Mouse (Mus musculus): Measurements from ENCODE around the gene Osbpl7. TPM values are rescaled to one million over a fixed set of nuclear protein-coding genes. Genes with fewer than 3 reads are reported as not detected.

Osbpl7 gene
- polyA plus RNA-seq, 1 experiment from 2014 or later: 7.8 TPM

DNA sequence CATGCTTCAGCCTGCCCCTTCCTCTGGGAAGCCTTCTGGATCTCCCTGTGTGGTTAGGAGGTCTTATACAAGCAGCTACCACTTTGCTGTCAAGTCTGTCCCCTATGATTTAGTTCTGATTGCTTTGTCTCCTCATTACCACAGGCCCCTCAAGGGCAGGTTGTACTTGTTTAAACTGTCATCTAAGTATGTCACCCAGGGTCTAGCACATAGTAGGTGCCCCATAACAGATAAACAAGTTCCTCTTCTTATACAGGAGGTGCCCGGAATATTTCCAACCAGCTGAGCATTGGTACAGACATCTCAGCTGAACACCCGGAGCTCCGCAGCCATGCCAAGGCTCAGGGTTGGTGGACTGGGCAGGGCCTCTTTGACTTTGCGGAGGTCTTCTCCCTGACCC is 17.9 kb upstream of the Osbpl7 start:
- no peak overlapping the region for H3K9ac ChIP-seq (replicated peaks; ENCODE audit: low read length)
- 91% methylated on average over 4 of the region's 4 CpGs for WGBS
- no peak for DNase-seq
- peaks cover 10% of the 10 kb centered on the region for H3K4me1 ChIP-seq (ENCODE audit: control insufficient read depth, insufficient read depth, low read length)
- no peak overlapping the region for H3K27ac ChIP-seq (replicated peaks; ENCODE audit: low read depth, low read length)
- H3K36me3 ChIP-seq (ENCODE audit: control insufficient read depth, insufficient read depth, low read length): no peaks in the 10 kb centered on the region
- H3K4me3 ChIP-seq (replicated peaks; ENCODE audit: low read depth, low read length): no peak overlapping the region
- no peaks in the 10 kb centered on the region for H3K27me3 ChIP-seq (ENCODE audit: control insufficient read depth, insufficient read depth, low read length)
- no peaks in the 10 kb centered on the region for H3K9me3 ChIP-seq (ENCODE audit: control insufficient read depth, low read length)
- ATAC-seq (ENCODE audit: low FRiP score, low TSS enrichment): no peak
- H3K4me2 ChIP-seq (ENCODE audit: low read length): no peak overlapping the region

DNA sequence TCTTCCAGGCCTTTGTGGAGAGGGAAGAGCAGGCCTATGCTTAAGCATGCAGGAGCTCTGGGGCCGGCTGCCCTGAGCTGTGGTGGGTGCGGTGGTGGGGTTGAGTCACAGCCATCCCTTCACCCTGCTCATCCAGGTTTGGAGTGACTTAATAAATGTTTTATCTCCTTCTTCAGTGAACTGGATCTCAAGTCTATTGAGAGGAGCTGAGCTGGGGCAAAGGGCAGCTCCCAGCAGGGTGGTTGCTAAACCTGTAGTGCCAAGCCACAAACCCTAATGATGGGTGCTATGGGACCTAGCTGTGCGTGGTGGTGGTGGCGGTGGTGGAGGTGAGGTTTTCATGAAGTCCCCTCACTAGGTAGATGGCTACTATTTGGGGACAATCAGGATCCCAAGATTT is 16.6 kb upstream of the Osbpl7 start:
- ATAC-seq (ENCODE audit: low FRiP score, low TSS enrichment) (no peak), DNase-seq (no peak)
- 91% methylated on average over 4 of the region's 4 CpGs for WGBS
- no peak overlapping the region for H3K4me3 ChIP-seq (replicated peaks; ENCODE audit: low read depth, low read length)
- peaks cover 10% of the 10 kb centered on the region for H3K4me1 ChIP-seq (ENCODE audit: control insufficient read depth, insufficient read depth, low read length)
- H3K27me3 ChIP-seq (ENCODE audit: control insufficient read depth, insufficient read depth, low read length): no peaks in the 10 kb centered on the region
- no peak overlapping the region for H3K4me2 ChIP-seq (ENCODE audit: low read length)
- no peaks in the 10 kb centered on the region for H3K36me3 ChIP-seq (ENCODE audit: control insufficient read depth, insufficient read depth, low read length)
- H3K27ac ChIP-seq (replicated peaks; ENCODE audit: low read depth, low read length): no peak overlapping the region
- H3K9me3 ChIP-seq (ENCODE audit: control insufficient read depth, low read length): no peaks in the 10 kb centered on the region
- H3K9ac ChIP-seq (replicated peaks; ENCODE audit: low read length): no peak overlapping the region

DNA sequence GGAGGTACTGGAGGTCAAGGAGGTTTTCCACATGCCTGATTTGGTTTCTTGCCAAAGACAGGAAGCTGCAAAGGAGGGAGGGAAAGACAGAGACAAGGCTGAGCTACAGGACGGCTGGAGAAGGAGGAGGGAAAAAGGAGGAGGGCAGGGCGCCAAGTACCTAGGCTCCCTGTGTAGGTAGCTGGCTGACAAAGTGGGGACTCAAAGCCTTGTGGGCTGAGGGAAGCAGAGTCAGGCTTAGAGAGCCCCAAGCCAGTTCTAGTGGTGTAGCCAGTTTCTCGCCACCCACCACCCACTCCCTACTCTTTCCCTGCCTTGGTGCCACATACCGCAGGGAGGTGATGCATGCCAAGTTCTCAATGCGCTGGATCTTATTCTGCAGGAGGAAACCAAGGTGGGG is 14.3 kb upstream of the Osbpl7 start:
- H3K27me3 ChIP-seq (ENCODE audit: control insufficient read depth, insufficient read depth, low read length): no peaks in the 10 kb centered on the region
- WGBS: 83% methylated on average over 5 of the region's 5 CpGs

DNA sequence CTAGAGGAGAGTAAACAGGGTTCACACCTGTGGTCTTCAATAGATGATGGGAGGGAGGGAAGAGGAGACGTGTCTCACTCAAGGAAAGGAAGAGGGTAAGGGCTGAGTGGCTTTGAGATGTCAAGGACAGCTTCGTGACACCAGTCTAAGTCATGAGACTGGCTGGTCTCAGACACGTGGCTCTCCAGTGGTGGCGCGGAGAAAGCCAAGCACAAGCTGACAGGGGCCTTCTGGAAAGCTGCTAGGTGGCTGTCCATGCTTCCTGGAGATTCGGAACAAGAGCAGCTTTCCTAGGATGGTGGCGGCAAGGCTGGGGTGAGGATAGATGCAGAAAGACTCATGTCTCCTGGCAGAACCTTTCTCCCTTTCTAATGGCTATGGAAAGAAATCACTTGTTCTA is 11.5 kb upstream of the Osbpl7 start:
- no peak overlapping the region for H3K9ac ChIP-seq (replicated peaks; ENCODE audit: low read length)
- H3K27me3 ChIP-seq (ENCODE audit: control insufficient read depth, insufficient read depth, low read length): no peaks in the 10 kb centered on the region
- no peaks in the 10 kb centered on the region for H3K36me3 ChIP-seq (ENCODE audit: control insufficient read depth, insufficient read depth, low read length)
- no peak for ATAC-seq (ENCODE audit: low FRiP score, low TSS enrichment)
- H3K9me3 ChIP-seq (ENCODE audit: control insufficient read depth, low read length): no peaks in the 10 kb centered on the region
- DNase-seq: no peak
- WGBS: 66% methylated on average over 7 of the region's 7 CpGs
- H3K4me3 ChIP-seq (replicated peaks; ENCODE audit: low read depth, low read length): no peak overlapping the region
- no peak overlapping the region for H3K4me2 ChIP-seq (ENCODE audit: low read length)
- peaks cover 13% of the 10 kb centered on the region; the same call in 1 of the 2 replicates for H3K4me1 ChIP-seq (ENCODE audit: control insufficient read depth, insufficient read depth, low read length)
- H3K27ac ChIP-seq (replicated peaks; ENCODE audit: low read depth, low read length): no peak overlapping the region

More for the DNA sequence above, 14.3 kb upstream of the Osbpl7 start:
- DNase-seq (no peak), ATAC-seq (ENCODE audit: low FRiP score, low TSS enrichment) (no peak)
- Histone ChIP-seq H3K9ac (replicated peaks; ENCODE audit: low read length) (no peak overlapping the region), H3K27ac (replicated peaks; ENCODE audit: low read depth, low read length) (no peak overlapping the region), H3K4me3 (replicated peaks; ENCODE audit: low read depth, low read length) (no peak overlapping the region), H3K4me1 (ENCODE audit: control insufficient read depth, insufficient read depth, low read length) (peaks cover 4% of the 10 kb centered on the region; the same call in 1 of the 2 replicates), H3K4me2 (ENCODE audit: low read length) (no peak overlapping the region), H3K36me3 (ENCODE audit: control insufficient read depth, insufficient read depth, low read length) (no peaks in the 10 kb centered on the region), H3K9me3 (ENCODE audit: control insufficient read depth, low read length) (no peaks in the 10 kb centered on the region)

DNA sequence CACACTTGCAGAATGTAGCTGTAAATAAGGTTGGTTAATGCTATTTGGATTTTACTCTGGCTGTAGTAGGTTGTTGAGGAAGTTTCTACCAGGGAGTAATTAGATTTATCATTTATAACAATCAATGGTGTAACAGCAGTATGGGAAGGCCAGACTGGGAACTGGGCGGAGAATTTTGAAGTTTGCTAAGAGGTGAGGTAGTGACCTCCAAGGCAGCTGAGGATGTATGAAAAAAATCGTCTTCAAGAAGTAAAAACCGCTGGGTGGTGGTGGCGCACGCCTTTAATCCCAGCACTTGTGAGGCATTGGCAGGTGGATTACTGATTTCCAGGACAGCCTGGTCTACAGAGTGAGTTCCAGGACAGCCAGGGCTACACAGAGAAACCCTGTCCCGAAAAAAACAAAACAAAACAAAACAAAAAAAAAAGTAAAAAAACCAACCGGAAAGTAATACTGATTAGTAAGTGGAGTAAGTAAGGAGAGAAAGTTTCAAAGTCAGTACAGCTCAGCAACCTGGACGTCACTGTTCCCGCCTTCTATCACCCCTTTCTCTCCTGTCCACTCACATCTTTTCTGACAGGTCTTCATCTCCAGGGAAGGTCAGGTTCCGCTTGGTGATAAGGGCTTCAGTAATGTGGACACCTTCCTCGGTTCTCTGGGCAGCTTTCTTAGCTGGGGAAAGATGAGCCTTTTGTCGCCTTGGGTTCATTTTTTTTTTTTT is 10.0 kb upstream of the Osbpl7 start:
- no peak for DNase-seq
- WGBS: 50% methylated on average over 12 of the region's 12 CpGs
- 0 out of 2 replicates have a peak overlapping the region, but pooled peaks have one; percentile 45 for H3K9ac ChIP-seq (replicated peaks; ENCODE audit: low read length)
- H3K4me2 ChIP-seq (ENCODE audit: low read length): peak overlapping the region; percentile 78
- no peaks in the 10 kb centered on the region for H3K9me3 ChIP-seq (ENCODE audit: control insufficient read depth, low read length)
- no peaks in the 10 kb centered on the region for H3K27me3 ChIP-seq (ENCODE audit: control insufficient read depth, insufficient read depth, low read length)
- H3K4me3 ChIP-seq (replicated peaks; ENCODE audit: low read depth, low read length): peak overlapping the region; percentile 63
- peaks cover 13% of the 10 kb centered on the region; the same call in 1 of the 2 replicates for H3K4me1 ChIP-seq (ENCODE audit: control insufficient read depth, insufficient read depth, low read length)
- H3K36me3 ChIP-seq (ENCODE audit: control insufficient read depth, insufficient read depth, low read length): 0 out of 2 replicates have a peak, but pooled peaks cover 6% of the 10 kb centered on the region
- peak overlapping the region; percentile 52; the same call in 1 of the 2 replicates for H3K27ac ChIP-seq (replicated peaks; ENCODE audit: low read depth, low read length)
- ATAC-seq (ENCODE audit: low FRiP score, low TSS enrichment): no peak

DNA sequence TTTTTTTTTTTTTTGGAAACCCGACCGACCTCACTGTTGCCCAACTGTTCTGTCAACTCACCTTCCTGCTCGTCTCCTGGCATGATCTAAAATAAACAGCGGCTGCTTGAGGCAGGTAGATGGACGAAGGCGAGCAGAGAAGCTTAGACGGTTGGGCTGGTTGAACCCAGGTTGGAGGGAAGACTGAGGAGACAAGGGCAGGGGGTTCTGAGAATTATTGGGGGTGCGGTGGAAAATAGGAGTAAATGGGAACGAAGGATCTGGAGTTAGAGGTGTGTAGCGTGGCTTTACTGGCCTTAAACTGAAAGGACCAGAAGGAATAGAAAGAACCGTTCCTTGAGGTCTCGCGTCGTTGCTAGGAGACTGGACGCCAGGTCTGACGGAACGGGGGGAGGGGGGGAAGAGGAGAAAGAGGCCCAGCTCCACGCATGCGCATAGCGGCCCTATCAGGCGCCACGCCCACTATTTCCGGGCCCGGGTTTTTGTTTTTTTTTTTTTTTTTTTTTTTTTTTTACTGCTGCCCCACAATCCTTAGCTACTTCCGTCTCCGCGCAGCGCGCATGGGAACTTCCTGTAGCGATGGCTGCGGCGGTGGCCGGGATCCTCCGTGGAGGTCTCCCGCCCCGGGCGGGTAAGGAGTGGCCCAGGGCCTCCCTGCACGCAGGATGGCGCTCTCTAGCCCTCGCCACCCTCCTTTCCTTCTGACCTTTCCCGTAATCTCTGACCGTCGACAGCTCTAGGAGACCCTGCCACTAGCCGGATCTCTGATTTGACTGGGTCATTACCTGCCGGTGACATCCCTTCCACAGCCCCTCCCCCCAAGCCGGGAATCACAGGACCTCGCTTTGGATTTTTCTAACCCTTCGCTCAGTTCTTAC is 9.2 kb upstream of the Osbpl7 start, which contains the start of the genes Lrrc46 and Mrpl10:
Lrrc46 (minus strand) TSS at position 386 of the 878 bp plus-strand sequence.
Mrpl10 (plus strand) TSS at position 539 of the 878 bp plus-strand sequence.
- Histone ChIP-seq H3K9ac (replicated peaks; ENCODE audit: low read length) (peak within 1 kb of the TSS; percentile 84), H3K27ac (replicated peaks; ENCODE audit: low read depth, low read length) (peak within 1 kb of the TSS; percentile 84), H3K4me1 (ENCODE audit: control insufficient read depth, insufficient read depth, low read length) (peaks cover 13% of the 10 kb centered on the region; the same call in 1 of the 2 replicates), H3K4me2 (ENCODE audit: low read length) (peak within 1 kb of the TSS; percentile 83), H3K4me3 (replicated peaks; ENCODE audit: low read depth, low read length) (peak within 1 kb of the TSS; percentile 63), H3K9me3 (ENCODE audit: control insufficient read depth, low read length) (no peaks in the 10 kb centered on the region), H3K27me3 (ENCODE audit: control insufficient read depth, insufficient read depth, low read length) (no peaks in the 10 kb centered on the region), H3K36me3 (ENCODE audit: control insufficient read depth, insufficient read depth, low read length) (0 out of 2 replicates have a peak, but pooled peaks cover 6% of the 10 kb centered on the region)
- peak; percentile 99 for DNase-seq
- under 1% methylated on average over 48 of the region's 48 CpGs for WGBS
- peak; percentile 90 for ATAC-seq (ENCODE audit: low FRiP score, low TSS enrichment)

DNA sequence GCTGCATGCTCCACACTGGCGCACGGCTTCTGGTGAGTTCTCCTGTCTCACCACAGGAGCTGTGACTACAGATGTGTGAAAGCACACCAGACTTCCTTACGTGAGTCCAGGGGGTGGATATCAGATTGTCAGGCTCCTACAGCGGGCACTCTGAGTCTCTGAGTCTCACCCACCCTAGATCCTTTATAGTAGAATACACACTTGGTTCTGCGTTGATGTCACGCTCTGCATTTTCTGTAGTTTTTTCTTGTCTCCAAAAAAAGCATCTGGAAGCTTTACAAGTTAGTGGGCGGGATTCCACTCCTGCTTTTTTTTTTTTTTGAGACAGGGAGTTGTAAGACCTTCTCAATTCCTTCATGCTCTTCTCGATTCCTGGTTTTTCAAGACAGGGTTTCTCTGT is 5.5 kb upstream of the Osbpl7 start:
- no peak for DNase-seq
- H3K4me1 ChIP-seq (ENCODE audit: control insufficient read depth, insufficient read depth, low read length): peaks cover 13% of the 10 kb centered on the region; the same call in 1 of the 2 replicates
- H3K9ac ChIP-seq (replicated peaks; ENCODE audit: low read length): no peak overlapping the region
- no peak for ATAC-seq (ENCODE audit: low FRiP score, low TSS enrichment)
- WGBS: 97% methylated on average over 8 of the region's 8 CpGs
- H3K27me3 ChIP-seq (ENCODE audit: control insufficient read depth, insufficient read depth, low read length): no peaks in the 10 kb centered on the region
- H3K9me3 ChIP-seq (ENCODE audit: control insufficient read depth, low read length): no peaks in the 10 kb centered on the region
- H3K27ac ChIP-seq (replicated peaks; ENCODE audit: low read depth, low read length): no peak overlapping the region
- no peak overlapping the region for H3K4me2 ChIP-seq (ENCODE audit: low read length)
- H3K4me3 ChIP-seq (replicated peaks; ENCODE audit: low read depth, low read length): no peak overlapping the region
- H3K36me3 ChIP-seq (ENCODE audit: control insufficient read depth, insufficient read depth, low read length): peaks cover 26% of the 10 kb centered on the region

DNA sequence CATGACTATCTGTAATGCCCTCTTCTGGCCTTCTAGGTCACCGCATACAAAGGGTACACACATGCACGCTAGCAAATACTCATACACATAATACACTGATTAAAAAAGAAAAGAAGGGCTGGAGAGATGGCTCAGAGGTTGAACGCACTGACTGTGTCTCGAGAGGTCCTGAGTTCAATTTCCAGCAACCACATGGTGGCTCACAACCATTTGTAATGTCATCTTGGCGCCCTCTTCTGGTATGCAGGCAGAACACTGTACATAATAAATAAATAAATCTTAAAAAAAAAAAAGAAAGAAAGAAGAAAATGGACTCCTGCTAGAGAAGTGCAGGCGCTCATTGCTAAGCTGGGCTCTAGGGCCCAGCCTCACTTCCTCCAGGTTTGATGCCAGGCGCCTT is 4.6 kb upstream of the Osbpl7 start:
- peaks cover 26% of the 10 kb centered on the region for H3K36me3 ChIP-seq (ENCODE audit: control insufficient read depth, insufficient read depth, low read length)
- no peak for DNase-seq
- ATAC-seq (ENCODE audit: low FRiP score, low TSS enrichment): no peak
- no peaks in the 10 kb centered on the region for H3K9me3 ChIP-seq (ENCODE audit: control insufficient read depth, low read length)
- no peak overlapping the region for H3K4me2 ChIP-seq (ENCODE audit: low read length)
- no peaks in the 10 kb centered on the region for H3K27me3 ChIP-seq (ENCODE audit: control insufficient read depth, insufficient read depth, low read length)
- no peak overlapping the region for H3K9ac ChIP-seq (replicated peaks; ENCODE audit: low read length)
- H3K4me1 ChIP-seq (ENCODE audit: control insufficient read depth, insufficient read depth, low read length): peaks cover 11% of the 10 kb centered on the region; the same call in 1 of the 2 replicates
- no peak overlapping the region for H3K27ac ChIP-seq (replicated peaks; ENCODE audit: low read depth, low read length)
- 84% methylated on average over 7 of the region's 7 CpGs for WGBS
- no peak overlapping the region for H3K4me3 ChIP-seq (replicated peaks; ENCODE audit: low read depth, low read length)

All from midbrain, embryonic 14.5 days (tissue).